Mouse (Mus musculus) layer of hippocampus, adult 8-10 months (tissue): ENCODE results near the gene Slc39a11. TPM values are rescaled to one million over a fixed set of nuclear protein-coding genes. Genes with fewer than 3 reads are reported as not detected.

Experiments
- DNase-seq, 2 experiments: peaks; one replicate each; pipeline ENCODE4 v3.0.0; 2022; ENCODE audit warnings: low spot score in 2 of 2
- total RNA-seq, 4 experiments: library from RNA; stranded (reverse); gene quantifications; 2 replicates each; pipeline ENCODE4 v1.2.4; 2022

The Slc39a11 gene
- total RNA-seq, 4 experiments from 2014 or later = 20.2 to 24.3 (median 23.4) TPM

- DNase-seq = no peak
Measured at GRCm38 (mm10) chr11:113546217-113546877, 103.5 kb downstream of the Slc39a11 start.

DNA sequence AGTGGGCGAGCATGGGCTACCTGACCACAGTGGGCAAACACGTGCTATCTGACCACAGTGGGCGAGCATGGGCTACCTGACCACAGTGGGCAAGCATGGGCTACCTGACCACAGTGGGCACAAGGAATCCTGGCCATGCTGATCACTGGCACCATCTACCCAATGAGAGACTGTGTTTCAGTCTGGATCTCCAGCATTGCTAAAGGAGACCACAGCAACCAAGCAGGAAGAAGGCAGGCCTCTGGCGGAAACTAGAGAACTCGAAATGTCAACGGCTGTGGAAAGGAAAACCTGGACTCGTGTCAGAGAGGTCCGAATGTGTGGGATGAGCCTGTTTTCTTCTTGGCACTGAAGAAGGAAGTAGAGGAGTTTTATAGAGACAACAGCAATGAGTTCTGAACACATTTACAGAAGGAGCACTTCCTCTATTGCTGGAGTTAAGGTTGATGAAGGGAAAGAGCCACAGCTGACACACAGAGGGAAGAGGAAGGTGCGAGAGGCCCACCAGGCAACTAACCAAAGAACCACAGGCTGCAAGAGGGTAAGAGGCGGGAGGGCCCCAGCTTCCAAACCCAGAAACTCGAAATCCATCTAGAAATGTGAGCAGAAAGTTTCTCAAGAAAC is 105.8 kb downstream of the Slc39a11 start:
- no peak for DNase-seq

- DNase-seq = no peak
Measured at GRCm38 (mm10) chr11:113541073-113541472, 108.8 kb downstream of the Slc39a11 start.

DNA sequence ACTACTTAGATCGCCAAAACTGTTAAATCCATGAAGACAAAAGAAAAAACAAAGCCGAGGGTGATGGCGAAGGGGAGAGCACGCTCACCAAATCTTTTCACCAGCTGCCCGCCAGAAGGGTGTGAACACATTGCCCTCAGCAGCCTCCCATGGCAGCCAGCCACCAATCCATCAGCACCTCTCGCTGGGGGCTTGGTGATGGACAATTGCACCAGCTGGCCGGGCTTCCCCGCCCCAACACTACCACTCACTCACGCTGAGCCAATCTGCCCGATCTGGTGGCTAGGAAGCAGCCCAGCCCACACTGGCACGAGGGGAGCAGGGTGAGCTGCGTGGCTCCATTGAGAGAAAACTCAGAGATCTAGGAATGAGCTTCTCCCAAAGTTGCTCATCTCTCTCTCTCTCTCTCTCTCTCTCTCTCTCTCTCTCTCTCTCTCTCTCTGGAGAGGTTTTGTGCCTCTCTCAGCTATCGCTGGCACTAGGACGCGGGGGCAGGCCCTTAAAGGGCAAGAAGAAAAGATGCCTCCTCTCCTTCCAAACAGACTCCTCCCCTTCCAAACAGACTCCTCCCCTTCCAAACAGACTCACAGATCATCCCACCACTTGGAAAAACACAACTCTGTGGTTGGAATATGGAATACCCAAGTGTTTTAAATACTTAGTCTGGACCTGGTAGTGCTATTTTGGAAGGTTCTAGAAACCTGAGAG is 110.2 kb downstream of the Slc39a11 start:
- DNase-seq = peak; percentile 46 to 59

GRCm38 (mm10) chr11:113539079-113539478 is 110.8 kb downstream of the Slc39a11 start:
- no peak for DNase-seq

- no peak for DNase-seq
Measured at GRCm38 (mm10) chr11:113538406-113538917, 111.4 kb downstream of the Slc39a11 start.

DNA sequence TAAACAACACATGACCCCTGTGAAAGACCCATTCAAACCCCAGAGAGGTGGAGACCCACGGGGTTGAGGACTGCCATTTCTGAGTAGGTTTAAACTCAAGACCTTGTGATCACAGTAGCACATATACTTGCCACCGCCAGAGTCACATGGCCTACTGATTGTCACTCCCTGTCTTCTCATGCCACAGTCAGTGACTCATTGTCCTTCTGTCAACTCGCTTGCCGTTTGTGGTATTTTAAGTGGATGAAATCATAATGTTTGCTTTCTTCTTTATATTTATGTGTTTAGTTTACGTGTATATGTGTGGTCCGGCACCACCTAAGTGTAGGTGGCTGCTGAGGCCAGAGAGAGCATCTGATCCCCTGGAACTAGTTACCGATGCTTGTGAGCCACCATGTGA is 112.2 kb downstream of the Slc39a11 start:
- DNase-seq = no peak

GRCm38 (mm10) chr11:113537199-113537586 is 112.7 kb downstream of the Slc39a11 start:
- no peak for DNase-seq

DNA sequence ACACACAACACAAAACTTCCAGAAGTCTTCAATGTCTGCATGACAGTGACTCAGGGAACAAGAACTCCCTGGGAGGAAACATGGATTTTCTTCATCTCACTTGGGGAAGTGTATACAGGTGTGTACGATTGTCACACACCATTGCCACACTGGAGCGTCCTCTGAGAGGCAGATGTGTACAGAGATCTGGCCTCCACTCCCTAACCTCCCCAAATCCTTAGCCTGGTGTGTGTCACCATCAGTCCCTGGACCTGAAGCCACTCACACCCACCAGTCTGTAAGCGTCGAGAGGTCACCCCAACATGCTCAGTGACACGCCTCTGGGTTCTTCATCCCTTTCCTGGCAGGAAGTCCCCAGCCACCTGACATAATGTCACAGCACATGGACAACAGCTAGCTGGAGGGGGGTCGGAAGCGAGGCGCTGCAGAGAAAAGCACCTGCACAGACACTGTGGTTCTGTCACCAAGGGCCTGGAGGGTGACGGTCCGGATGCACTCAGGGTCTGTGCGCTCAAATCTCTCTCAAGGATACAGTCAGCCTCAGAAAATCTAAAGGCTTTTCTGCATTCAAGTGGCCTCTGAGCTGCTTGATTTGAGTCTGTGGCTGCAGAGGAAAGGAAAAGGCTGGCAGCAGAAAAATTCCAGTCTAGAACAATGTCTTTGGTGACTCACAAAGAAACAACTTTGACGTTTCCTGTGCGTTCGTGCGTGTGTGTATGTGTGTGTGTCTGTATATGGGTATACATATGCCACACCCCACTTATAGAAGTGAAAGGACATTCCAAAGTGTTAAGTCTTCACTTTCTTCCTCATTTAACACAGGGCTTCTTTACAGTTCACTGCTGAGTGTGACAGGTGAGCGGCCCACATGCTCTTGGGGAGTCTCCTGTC is 113.3 kb downstream of the Slc39a11 start:
- no peak for DNase-seq

DNA sequence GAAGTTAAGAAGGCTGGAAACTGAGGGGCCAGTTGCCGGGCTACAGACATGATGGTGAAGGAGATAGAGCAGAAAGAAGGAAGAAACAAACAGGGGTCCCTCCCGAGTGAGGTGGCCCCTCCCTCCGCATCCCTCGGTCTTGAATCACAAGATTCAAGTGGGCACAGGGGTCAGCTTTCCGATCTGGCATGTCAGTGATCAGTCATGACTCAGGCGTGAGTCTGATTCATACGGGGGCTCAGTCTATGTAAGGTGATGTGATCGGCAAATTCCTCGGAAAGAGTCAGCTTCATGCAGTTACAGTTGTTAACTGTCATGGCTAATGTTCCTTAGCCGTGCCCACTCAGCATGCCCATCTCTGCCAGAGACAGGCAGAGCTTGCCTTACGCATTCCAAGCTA is 115.5 kb downstream of the Slc39a11 start:
- no peak for DNase-seq

GRCm38 (mm10) chr11:113533931-113534330 is 115.9 kb downstream of the Slc39a11 start:
- no peak for DNase-seq

DNA sequence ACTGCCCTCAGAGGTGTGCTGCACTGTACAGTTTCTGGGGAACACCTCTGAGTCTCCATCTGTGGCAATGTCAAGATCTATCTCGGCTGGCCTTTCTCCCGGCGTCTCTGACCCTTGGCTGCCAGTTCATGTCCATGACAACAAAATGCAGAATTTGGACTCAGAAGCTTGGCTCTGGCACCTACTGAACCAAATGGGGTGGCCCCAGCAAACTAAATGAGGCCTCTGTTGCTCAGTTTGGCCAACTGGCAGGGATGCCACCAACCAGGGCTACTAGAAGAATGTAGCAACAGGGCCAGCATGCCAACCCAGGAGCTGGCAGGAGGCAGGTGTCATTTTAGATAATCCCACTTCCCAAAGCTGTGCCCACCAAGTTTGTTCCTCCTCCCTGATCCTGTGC is 121.5 kb downstream of the Slc39a11 start:
- no peak for DNase-seq

DNA sequence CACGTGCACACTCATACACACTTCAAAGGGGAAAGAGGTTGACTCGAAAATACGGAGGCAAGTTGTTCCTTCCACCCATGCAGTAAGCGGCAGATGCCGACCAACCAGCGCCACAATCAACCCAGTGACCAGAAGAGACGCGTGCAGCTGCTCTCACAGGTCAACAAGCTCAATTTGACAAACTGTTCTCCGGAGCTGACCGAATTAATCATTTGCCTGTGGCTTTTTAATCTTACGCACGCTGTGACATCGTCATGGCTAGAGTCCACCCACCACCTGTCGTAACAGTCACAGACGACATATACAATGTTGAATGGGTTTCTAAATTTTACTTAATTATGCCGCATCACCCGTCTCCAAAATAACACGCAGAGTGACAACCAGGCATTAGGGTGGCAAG is 124.1 kb downstream of the Slc39a11 start:
- DNase-seq = no peak

GRCm38 (mm10) chr11:113522726-113523125 is 127.2 kb downstream of the Slc39a11 start:
- no peak for DNase-seq

DNA sequence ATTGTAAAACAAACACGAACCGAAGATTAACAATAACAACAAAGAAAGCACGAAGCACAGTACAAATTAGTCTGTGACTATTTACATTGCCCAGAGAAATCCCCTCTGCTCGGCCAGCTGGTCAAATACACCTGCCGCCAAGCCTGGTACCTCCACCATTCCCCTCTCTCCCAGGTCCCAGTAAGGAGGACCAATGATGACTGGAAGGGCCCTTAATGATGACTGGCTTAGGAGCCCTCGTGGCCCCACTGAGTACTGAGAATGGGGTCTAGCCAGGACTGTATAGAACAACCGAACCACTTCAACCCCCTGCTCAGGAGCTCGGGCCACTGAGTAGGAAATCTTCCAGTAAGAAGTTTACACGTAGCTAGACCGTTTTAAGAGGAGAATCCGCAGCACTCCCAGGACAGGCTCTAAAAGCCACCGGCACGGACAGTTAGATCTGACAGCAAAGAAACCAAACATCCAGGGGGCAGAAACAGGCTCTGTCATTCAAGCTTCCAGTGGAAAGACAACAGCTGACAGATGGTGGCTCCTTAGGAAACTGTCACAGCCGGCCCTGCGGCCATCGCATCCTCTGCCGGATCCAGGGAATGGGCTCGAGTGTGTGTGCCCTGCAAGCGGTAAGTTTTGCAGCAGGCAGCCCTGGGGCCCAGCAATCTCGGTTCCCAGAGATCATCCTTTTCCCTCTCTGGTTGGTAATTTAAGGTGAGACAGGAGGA is 128.2 kb downstream of the Slc39a11 start:
- DNase-seq = no peak

- no peak for DNase-seq
Measured at GRCm38 (mm10) chr11:113520851-113521461, 128.9 kb downstream of the Slc39a11 start.

DNA sequence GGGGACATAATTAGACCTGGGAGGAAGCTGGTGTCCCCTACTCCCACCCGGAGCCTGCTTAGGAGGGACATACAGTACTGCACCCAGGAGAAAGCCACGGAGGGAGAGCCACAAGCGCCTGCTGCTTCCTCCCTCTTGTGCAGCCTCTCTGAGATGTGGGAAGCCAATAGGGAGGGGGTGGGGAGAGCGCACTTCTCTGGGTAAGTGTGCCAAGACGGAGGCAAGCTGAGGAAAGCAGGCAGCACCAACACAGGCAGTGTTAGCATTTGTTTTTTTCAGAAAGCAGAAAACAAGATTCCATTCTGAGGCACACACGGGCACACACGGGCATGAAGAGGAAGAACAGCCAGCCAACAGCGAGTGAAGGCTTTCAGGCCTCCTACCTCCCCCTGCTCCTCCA is 129.5 kb downstream of the Slc39a11 start:
- peak; percentile 24 to 47 for DNase-seq

DNA sequence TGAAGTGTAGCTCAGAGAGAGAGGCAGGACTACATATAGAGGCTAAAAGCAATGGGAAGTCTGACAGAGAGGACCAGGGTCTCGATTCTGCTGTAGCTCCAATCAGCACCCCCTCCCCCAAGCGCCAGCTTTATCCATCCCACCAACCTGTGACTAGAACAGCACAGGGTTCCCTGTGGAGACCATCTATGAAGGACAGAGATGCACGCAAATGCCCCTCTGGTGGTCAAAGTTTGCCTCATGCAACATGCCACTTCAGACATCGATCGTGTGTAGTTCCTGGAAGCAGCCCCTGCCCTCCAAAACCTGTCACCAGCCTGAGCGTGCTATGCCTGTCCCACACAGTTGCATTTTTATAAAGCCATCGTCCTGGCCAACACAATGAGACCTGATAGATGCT is 129.9 kb downstream of the Slc39a11 start:
- no peak for DNase-seq

GRCm38 (mm10) chr11:113518176-113518575 is 131.7 kb downstream of the Slc39a11 start:
- no peak for DNase-seq

- DNase-seq = no peak
Measured at GRCm38 (mm10) chr11:113516156-113516555, 133.7 kb downstream of the Slc39a11 start.
